Mouse (Mus musculus): ENCODE measurements around the gene Ugt1a8. TPM values are rescaled to one million over a fixed set of nuclear protein-coding genes. Genes with fewer than 3 reads are reported as not detected.
A peak's percentile ranks its signal among the peaks of the same experiment; 100 is the strongest.

Gene Ugt1a8
- total RNA-seq, 4 experiments from 2014 or later = not detected

DNA sequence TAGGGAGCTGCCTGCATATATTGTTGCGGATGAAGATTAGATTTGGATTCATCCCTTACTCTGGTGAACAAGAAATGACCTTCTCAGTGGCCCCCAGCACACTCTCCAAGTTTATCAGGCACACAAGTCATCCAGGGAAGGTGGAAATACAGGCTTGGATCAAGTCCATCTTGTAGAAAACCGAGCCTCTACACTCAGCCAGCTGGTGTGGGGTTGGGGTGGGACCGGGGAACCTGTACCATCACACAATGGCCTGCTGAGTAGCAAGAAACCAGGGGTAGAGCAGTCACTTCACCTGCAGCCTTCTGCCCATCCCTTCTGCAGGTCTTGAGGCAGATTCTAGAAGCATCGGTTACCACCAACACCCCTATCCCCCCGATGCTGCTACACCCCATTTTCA is 147.0 kb downstream of the Ugt1a8 start:
- peak in 1 of 2 experiments; percentile 15 for DNase-seq (ENCODE audit: low spot score in 2 of 2)

GRCm38 (mm10) chr1:88235046-88235893 is 147.7 kb downstream of the Ugt1a8 start:
- DNase-seq (ENCODE audit: low spot score in 2 of 2) = peak in 1 of 2 experiments; percentile 37

- DNase-seq (ENCODE audit: low spot score in 2 of 2) = no peak
These were observed 148.3 kb downstream of the Ugt1a8 start for GRCm38 (mm10) chr1:88235894-88236415.

DNA sequence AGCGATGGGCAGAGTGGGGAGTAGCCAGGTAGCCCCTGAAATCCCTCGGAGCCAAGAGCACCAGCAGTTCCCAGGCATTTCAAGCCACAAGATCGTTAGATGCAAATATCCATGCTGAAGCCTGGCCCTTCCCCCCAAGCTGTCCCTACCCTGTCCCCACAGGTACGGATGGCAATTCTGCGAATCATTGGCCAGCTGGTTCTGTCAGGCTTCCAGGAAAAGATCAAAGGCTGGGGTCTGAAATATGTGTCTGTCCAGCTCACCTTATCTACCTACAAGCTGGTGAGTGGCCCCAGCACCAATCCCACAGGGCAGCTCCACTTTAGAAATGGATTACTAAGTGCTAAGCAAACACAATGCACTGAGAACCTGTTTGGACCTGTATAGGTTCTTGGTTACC is 149.7 kb downstream of the Ugt1a8 start:
- peak in 1 of 2 experiments; percentile 15 for DNase-seq (ENCODE audit: low spot score in 2 of 2)

DNA sequence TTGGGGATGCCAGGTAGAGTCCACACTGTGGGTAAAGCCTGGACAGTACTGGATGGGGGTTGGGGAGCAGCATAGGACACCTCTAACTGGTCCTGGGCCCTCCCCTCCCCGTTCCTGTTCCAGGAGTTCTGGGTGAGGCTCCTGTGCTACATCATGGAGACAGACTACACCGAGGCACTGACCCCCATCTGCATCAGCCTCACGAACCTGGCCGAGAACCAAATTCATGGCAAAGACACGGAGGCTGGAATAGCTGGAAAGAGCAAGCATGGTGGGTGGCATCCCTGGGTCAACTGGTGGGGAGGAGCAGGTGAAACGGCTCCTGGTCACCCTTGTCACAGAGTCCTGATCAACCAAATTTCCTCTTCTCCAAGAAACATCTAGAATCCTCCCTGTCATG is 151.2 kb downstream of the Ugt1a8 start:
- no peak for DNase-seq (ENCODE audit: low spot score in 2 of 2)

- DNase-seq (ENCODE audit: low spot score in 2 of 2) = no peak
These were observed 152.5 kb downstream of the Ugt1a8 start for GRCm38 (mm10) chr1:88240072-88240471.

DNA sequence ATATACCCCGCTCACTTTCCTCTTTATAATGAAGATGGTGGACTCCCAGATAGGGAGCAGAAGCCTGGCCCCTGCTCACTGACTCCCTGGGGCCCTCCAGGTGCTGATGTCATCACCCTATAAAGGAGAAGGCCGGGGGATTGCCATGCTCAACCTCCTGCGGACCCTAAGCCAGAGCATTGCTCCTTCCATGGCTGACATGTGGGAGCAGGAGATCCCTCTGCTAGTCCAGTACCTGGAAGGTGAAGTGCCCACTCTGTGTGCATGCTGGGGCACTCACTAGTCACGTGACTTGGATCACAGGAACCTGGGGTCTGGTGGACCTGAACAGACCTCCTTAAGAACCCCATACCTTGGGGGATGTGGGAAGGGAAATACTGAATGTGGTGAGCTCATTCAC is 153.0 kb downstream of the Ugt1a8 start:
- DNase-seq (ENCODE audit: low spot score in 2 of 2) = no peak

GRCm38 (mm10) chr1:88243861-88244260 is 156.2 kb downstream of the Ugt1a8 start:
- DNase-seq (ENCODE audit: low spot score in 2 of 2) = no peak

DNA sequence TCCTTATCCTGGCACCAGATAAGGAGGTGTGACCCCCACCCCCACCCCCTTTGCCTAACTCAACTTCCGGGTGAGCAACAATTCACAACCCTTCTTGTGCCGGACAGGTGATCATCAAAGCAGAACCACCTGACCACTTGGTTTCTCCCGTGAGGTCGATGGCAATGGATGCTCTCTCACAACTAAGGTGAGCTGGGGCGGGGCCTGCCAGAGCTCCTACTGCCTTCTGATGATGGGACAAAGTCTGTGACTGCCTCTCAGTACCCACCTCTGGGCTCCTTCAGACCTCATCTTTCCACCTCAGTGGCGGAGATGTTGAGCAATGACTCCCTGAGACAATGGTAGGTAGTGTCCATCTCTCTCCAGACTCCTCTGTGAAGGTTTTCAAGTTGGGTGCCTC is 158.3 kb downstream of the Ugt1a8 start:
- no peak for DNase-seq (ENCODE audit: low spot score in 2 of 2)

DNA sequence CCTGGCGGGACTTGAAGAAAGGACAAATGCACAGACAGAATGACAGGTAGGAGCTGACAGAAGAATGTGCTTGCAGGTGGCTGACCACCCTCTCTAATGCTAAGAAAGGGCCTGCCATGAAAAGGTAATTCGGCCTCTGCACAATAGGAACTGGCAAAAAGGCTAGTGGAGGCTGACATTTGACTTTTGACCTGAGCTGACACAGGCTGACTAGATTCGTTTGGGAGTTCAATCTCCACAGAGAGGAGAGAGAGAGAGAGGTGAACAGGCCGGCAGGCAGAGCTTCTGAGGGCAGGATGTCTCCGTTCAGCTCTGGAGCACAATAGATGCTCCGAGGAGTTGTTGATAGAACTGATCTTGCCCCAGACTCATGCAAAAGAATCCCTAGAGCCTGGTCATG is 158.8 kb downstream of the Ugt1a8 start:
- DNase-seq (ENCODE audit: low spot score in 2 of 2) = no peak

GRCm38 (mm10) chr1:88247660-88248059 is 160.0 kb downstream of the Ugt1a8 start:
- no peak for DNase-seq (ENCODE audit: low spot score in 2 of 2)

GRCm38 (mm10) chr1:88248658-88249057 is 161.0 kb downstream of the Ugt1a8 start:
- no peak for DNase-seq (ENCODE audit: low spot score in 2 of 2)

- DNase-seq (ENCODE audit: low spot score in 2 of 2) = no peak
These were observed 162.0 kb downstream of the Ugt1a8 start for GRCm38 (mm10) chr1:88249596-88249995.

DNA sequence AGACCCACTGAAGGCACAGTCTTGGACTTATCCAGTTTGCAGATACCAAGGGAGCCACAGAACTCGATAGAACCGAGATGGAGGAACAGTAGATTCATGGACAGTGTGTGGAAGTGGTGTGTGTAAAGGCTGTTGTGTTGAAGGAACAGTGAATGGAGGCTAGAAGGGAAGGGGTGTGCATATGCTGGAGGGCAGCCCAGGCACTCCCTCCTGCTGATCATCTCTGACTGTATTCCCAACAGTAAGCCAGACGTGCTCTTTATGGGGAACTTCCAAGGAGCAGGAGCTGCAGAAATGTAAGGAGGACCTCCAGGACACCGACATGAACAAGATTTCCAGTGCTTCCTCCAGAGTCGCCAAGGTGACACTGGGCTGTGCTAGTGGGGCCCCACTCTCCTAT is 162.4 kb downstream of the Ugt1a8 start:
- no peak for DNase-seq (ENCODE audit: low spot score in 2 of 2)

GRCm38 (mm10) chr1:88253106-88253505 is 165.5 kb downstream of the Ugt1a8 start:
- no peak for DNase-seq (ENCODE audit: low spot score in 2 of 2)

- DNase-seq (ENCODE audit: low spot score in 2 of 2) = no peak
These were observed 165.9 kb downstream of the Ugt1a8 start for GRCm38 (mm10) chr1:88253540-88253939.

DNA sequence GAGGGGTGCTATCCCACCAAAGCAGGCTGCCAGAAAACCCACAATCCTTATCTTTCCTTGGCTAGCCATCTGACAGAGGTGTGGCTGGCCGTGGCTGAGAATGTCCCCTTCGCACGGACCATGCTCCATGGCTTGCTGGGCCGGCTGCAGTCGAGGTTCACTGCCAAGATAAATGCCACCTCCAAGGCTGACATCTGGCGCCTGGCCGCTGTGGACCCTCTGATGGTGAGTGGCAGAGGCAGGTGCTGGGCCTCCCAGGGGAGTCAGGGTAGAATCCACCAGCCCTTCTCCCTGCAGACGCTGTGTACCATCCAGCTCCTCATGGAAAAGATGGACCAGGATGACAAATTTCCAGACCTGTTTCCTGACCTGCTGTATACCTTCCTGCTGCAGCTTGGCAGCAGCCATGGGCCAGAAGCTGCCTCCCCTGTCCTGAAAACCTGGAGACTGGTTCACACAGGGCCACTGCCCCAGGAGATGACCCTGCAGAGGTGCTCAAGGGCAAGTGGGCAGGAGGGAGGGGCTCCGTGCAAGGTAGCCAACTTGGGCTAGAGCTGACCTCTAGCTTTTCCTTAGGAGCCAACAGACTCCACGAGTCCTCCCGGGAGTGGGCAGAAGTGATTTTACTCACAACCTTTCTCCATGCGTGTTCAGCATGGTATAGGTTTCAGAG is 167.3 kb downstream of the Ugt1a8 start:
- DNase-seq (ENCODE audit: low spot score in 2 of 2) = no peak

- no peak for DNase-seq (ENCODE audit: low spot score in 2 of 2)
These were observed 167.8 kb downstream of the Ugt1a8 start for GRCm38 (mm10) chr1:88255466-88255857.

DNA sequence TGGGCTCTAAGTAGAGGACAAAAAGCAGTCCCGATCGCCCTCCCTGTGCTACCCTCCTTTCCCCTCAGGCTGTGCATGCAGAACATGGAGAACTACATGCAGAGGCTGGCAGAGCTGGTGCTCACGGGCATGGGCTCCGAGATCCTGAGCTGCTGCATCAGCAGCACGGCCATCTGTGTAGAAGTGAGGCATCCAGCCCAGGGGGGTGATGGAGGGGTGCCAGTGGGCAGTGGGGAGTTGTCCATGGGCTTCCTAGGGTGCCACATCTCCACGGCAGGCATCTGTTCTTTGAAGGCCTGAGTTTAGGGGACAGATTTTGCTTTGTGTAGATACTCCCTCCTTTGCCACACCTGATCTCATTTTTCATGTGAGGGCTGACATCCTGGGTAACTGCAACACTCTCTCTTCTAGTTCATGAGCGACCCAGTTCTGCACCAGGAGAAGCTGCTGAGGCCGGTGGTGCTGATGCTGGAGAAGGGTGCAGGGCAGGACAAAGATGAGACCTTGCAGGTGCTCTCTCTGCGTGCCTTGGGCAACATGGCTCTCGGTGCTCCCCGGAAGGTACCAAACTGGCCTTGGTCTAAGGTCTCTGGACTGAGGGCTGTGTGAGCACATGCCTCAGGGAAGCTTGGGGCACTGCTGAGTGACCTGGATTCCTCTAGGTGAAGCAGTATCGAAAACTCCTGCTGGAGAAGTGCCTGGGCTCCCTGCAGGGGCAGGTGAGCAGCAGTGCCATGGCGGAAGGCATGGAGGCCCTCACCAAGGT is 168.6 kb downstream of the Ugt1a8 start:
- DNase-seq (ENCODE audit: low spot score in 2 of 2) = no peak

DNA sequence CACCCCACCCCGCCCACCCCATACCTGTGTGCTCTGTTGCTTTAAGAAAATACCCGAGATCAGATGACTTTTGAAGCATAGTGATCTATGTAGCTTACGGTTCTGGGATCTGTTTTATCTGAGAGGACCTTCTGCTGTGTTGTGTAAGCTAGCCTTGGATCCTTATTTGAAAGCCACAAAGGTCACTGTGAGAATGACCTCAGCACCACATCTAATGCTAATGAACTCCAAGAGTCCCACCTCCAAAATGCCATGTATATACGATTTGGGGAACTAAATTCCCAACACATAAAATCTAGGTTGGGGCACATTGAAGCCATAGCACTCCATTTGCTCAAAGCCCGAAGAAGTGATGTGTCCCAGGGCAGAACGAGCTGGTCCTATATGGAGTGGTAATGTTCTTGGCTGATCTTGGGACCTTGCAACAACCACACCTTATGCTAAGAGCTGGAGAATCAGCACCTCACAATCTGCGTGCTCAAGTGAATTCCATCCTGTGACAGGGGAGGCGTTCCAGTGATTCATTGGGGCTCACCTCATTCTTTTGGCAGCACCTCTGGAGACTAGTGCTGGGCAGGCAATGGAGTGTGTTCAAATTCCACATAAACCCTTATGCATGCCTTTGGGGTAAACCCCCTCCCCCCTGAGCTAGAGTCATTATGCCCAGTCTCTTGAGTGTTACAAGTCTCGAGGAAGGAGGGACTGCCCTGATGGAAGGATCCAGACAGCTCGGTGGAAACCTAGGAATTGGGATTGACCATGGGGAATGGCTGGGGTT is 169.5 kb downstream of the Ugt1a8 start:
- no peak for DNase-seq (ENCODE audit: low spot score in 2 of 2)

DNA sequence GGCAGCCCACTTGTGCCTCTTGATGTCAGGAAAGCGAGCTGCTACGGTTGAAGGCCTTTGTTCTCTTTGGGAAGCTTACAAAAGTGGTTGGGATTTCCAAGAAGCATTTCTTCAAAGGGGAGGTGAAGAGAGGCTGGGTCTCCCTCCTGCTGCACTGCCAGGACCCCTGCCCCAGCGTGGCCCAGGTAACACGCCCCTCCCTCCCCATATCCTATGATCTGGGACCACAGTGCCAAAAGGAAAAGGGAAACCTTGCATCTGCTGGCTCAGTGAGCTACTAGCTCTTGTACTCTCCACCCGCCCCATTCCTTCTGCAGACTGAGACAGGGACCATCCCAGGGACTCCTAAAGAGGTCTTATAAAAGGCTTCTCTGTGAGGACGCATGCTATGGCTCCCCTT is 170.1 kb downstream of the Ugt1a8 start:
- DNase-seq (ENCODE audit: low spot score in 2 of 2) = no peak

All from gastrocnemius, adult 8-10 months (tissue).